Mouse (Mus musculus): Measurements from ENCODE around the gene Fahd2a.

The Fahd2a gene

DNA sequence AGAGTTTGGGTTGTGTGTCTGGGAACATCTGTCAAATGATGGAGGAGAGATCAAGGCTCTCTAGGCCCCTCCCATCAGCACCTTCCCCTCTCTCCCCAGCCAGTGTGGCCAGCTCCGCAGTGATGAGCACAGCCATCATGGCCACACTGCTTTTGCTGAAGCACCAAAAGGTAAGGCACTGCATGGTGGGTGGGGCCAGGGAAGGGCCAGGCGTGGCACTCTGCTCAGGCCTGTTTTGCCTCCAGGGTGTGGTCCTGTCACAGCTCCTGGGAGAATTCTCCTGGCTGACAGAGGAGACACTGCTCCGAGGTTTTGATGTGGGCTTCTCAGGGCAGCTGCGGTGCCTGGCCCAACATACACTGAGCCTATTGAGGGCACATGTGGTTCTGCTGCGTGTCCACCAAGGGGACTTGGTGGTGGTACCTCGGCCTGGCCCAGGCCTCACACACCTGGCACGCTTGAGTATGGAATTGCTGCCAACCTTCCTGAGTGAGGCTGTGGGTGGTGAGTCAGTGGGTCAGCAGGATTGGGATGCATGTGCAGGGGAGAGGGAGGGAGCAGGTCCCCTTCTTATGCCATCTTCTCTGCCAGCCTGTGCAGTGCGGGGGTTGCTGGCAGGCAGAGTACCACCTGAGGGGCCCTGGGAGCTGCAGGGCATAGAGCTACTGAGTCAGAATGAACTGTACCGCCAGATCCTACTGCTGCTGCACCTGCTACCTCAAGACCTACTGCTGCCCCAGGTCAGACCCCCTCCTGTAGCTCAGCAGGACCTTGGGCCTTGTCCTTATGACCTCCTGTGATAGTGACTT, 10.7 kb downstream of the Fahd2a start:
- DNase-seq (ENCODE audit: extremely low read depth, low read depth) = no peak

DNA sequence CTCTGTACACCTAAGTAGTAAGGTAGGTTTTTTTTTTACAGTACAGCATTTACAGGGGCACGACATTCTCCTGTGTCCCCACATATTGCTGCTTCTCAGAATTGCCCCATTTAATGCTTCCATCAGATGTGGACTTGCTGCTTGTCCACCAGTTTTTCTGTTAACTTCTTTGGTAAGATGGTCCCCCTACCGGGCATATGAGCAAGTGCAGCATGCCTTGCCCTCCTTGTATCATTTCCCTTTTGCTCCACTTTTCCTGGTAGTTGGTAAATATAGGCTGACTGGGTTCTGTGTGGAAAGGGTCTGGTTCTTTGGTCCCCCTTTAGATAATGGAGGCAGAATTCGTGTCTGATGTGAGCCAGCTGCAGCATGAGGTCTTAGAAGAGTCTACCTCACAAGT, 14.1 kb downstream of the Fahd2a start:
- DNase-seq (ENCODE audit: extremely low read depth, low read depth) = no peak

DNA sequence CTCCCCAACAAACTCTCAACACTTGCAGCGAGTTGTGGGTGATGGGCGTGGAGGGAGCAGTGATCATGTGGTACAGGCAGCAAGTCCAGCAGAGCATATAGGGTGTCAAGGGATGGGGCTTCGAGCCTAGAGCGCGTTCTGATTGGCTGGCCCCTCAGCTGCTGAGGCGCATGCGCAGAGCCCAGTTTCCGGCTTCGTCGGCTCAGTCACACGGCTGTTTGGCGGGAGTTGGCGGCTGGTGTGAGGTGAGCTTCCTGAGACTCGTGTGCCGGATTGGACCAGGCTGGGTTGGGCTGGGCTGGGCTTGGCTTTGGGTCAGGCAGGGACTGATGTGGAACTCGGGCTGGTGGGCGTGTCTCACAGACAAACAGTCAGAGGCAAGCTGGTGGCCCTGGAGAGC, 19.4 kb downstream of the Fahd2a start, which contains the start of gene Gpat2:
Gpat2 (plus strand) TSS at position 223 of the 400 bp plus-strand sequence.
- DNase-seq (ENCODE audit: extremely low read depth, low read depth) = no peak

DNA sequence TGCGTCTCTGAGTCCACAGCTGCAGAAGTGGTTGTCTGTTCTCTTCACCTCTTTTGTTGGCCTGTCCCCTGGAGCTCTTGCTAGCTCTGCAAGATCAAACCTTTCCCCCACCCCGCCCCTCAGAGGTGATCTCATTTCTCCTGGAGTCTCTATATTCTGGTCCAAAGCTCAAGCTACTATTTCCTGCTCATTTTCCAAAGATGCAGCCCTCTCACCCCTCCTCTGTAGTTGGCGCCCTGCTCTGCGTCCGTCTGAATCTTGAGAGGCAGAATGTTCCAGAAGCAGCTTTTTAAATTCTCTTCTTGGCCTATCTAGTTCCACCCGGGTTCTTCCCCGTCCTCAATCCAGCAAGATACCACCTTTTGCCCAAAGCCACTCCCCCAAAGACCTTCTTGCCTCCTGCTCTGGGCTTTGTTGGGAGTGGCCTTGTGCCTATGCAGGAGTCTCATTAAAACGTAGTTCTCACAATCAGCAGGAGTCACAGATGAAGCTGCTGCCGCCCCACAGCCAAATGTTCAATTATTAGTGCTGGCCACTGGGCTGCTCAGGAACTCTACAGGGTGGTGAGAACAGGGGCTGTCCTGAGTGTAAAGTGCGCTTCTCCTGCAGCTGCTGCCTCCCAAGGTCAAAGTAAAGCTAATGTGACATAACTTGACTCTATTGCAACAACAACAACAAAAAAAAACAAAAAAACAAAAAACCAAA, 25.9 kb downstream of the Fahd2a start:
- no peak for DNase-seq (ENCODE audit: extremely low read depth, low read depth)

DNA sequence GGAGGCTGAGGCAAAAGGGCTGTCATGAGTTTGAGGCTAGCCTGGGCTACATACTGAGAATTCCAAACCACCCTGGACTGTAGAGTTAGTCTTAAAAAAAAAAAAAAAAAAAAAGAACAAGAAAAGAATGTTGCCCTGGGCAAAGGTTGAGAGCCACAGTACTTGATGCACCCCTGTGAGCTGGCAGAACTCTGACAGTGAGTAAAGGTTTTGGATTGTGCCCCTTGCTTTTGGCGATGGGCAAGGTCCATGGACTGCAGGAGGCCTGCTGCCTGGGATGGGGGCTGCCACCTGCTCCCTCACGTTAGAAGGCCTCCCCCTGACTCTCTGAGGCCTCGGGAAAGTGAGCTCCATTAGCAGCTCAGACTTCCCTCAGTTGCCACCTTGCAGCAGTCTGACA, 27.7 kb downstream of the Fahd2a start:
- no peak for DNase-seq (ENCODE audit: extremely low read depth, low read depth)

DNA sequence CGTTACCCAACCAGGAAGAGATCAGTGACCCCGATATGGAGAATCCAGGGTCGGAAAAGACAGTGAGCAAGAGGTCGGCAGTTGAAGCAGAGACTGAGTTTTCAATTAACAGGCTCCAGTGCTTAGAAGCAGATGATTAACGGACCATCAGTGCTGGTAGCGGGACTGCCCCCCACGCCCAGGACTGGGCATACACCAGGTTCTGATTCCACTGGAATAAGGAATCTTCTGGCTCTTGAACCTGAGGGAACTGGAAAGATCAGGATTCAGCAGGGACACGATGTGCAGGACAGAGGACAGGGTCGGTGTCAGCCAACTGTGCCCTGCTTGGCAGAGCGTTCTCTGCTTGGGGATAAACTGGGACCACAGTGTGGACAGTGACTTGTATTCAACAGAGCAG, 28.6 kb downstream of the Fahd2a start:
- DNase-seq (ENCODE audit: extremely low read depth, low read depth) = no peak

DNA sequence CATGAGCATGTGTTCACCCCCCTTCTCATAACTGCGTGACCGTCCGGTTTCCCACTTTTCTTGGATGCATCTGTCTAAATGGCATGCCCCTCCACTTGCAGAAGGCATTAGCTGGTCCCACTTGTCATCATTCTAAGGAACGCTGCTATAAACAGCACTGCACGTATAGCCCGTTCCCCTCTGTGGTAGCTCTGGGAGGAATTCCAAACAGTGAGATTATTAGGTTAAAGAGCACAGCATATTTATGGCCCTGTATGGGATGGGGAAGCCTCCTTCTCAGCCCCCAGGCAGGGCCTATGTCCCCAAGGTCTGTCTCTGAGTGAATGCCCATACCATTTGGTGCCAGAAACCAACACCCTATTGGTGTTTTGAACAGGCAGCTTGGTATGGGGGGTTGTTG, 33.2 kb downstream of the Fahd2a start:
- no peak for DNase-seq (ENCODE audit: extremely low read depth, low read depth)

DNA sequence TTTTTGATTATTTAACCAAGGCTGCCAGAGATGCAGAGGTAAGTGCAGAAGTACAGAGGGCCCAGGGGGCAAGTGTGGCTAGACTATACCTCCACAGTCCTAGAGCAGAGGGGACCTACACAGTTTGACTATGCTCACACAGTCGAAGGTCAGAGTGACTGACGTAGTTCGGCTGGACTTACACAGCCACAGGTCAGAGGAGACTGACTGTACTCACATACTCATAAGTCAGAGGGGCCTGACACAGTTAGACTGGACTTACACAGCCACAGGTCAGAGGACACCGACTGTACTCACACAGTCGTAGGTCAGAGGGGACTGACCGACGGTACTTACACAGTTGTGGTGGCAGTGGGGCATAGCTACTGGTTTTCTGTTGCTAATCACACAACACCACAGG, 45.6 kb downstream of the Fahd2a start:
- no peak for DNase-seq (ENCODE audit: extremely low read depth, low read depth)

DNA sequence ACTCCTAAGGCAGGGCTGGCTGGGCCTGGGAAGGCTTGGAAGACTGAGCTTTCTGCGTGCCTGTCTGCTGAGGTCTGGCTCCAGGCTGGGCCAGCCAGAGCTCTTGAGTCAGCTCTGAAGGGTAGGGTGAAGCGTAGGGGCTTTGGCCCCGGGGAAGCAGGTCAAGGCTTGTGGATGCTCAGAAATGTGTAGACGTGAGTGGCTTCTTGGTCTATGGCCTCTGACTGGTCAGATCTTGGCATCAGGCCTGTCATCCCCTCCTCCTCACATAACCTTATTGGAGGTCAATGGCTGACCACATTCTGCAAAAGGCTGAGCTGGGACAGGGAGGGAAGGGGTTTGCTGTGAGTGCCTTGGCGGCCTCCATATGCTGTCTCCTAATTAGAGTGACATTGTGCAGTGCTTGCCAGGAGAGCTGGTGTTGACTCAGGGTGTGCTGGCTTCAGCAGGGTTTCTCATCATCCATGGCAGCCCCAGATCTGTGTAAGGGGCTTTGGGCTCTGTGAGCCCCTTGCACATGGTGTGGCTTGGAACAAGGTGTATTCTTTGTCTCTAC, 49.7 kb downstream of the Fahd2a start:
- DNase-seq (ENCODE audit: extremely low read depth, low read depth) = no peak

DNA sequence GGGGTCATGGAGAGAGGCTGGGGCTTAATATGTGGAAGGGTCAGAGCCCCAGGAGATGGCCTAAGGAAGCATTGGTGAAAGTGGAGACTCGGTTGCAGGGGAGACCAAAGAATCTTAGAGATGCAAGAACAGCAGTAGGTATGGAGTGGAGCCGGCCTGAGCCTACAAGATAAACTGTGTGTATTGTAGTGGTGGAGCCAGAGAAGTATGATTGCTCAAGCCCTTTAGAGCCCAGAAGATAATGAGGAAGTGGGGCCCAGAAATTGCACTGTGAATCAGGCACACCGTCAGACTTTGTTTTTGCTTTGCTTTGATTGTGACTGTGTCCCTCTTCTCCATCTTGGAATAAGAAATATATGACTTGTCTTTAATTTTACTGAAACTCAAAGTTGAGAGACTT, 53.0 kb downstream of the Fahd2a start:
- DNase-seq (ENCODE audit: extremely low read depth, low read depth) = peak; percentile 12

DNA sequence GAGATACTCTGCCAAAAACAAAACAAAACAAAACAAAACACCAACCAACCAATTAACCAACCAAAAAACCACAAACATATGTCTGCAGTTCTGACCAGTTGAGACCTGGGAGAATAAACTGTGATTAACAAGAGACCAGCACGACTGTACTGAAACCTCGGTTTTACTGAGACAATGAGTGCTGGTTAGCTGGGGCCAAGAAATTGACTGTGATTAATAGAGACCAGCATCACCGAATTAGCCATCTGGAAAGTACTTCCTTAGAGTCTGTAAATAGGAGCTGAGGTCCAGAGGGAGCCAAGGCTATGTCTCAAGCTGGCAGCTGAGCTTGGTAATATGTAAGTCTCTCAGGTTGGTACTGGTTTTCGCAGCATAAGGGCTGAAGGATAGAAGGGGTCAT, 53.5 kb downstream of the Fahd2a start:
- no peak for DNase-seq (ENCODE audit: extremely low read depth, low read depth)

DNA sequence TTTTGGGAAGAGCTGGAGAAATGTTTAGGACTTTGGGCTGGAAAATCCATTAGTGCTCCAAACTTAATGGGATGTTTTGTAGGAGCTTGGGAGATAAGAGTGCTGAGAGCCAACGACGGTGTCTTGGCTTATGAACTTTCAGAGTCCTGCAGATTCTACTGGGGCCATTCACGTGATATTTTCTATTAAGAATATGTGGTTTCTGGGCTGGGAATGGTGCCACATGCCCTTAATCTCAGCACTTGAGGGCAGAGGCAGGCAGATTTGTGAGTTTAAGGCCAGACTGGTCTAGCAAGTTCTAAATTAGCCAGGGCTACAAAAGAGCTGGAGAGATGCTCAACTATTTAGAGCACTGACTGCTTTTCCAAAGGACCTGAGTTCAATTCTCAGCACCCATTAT, 54.0 kb downstream of the Fahd2a start:
- DNase-seq (ENCODE audit: extremely low read depth, low read depth) = no peak

DNA sequence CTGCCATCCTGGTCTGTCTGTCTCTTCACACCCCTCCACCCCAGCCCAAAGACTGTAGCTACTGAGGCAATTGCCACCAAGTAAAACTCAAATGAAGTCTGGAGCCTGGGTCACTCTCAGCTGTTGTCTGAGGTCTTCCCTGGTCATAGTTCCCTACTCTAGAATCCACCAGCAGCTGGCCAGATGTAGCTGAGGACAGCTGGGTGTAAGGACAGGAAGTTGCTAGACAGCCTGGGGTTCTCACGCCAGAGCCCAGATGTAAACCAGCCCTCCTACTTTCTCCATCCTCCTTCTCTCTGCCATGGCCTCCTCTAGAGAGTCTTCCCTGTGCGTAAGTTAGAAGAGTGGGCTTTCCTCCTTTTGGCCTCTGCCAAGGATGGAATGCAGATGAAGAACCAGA, 56.8 kb downstream of the Fahd2a start:
- DNase-seq (ENCODE audit: extremely low read depth, low read depth) = no peak
